Mouse (Mus musculus) right cerebral cortex, postnatal 36 days (tissue): ENCODE measurements around the gene Pabpc6.

ENCODE experiments used
- DNase-seq, 2 experiments: peaks; one replicate each; pipeline ENCODE4 v3.0.0; 2022; ENCODE audit warnings: low spot score in 2 of 2, mixed read lengths in 1 of 2

The Pabpc6 gene

DNA sequence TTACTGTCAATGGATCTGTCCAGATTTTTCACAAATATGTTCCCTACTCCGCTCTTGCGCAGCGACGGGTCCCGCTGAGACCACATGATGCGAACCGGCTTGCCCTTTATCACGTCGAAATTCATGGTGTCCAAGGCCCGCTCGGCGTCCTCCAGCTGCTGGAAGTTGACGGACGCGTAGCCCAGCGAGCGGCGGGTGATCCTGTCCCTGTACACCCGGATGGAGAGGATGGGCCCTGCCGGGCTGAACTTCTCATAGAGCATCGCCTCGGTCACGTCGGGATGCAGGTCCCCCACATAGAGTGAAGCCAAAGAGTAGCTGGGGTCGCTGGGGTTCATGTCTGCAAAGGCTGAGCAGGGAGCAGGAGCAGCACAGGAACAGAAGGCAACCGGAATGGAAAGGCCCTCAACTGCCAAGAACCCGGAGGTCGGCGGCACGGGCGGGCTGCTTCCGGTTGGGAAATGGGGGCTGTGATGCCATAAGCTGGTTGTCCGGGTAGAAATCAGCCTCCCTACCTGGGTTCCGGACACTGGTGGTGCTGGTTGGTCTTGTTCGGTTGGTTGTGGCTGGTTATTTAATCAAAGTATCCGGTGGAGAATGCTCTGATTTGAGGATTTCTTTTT, at the start of gene Pabpc6:
Gene Pabpc6 (minus strand): TSS at position 435 of the 623 bp plus-strand sequence.
- no peak for DNase-seq

DNA sequence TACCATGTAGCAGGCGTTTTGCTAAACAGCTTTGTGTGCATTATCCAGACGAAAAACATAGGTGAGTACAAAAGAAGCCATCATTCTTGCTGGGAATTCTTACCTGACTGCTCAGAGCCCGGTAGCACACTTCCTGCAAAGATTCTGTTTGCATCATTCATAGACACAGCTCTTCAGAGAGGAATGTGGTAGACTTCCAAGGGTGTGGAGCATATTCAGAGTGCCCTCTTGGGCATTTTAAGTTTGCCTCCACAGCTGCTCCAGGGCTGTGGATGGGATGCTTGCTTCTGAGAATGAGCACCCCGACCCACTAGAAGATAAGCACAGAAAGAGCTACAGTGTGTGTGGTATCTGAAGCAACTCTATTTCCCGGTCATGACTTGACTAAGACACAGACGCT, 41.4 kb upstream of the Pabpc6 start:
- DNase-seq, result no peak

DNA sequence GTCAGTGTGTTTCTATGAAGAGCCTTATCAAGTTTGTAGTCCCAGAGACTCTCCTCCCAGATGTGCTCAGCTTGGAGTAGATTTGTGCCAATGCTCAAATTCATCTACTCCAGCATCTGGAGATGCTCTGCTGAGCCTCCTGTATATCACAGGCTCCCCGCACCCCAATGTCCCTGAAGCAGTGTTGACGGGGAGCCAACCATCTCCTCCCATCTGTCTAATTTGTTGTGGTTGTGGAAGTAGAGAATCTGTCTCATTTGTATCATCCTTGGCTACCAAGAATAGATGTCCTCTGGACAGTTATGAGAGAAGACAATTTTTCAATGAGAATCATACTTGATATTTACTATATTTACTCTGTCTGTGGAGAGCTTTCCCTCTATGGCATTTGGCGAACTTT, 39.4 kb upstream of the Pabpc6 start:
- no peak for DNase-seq

DNA sequence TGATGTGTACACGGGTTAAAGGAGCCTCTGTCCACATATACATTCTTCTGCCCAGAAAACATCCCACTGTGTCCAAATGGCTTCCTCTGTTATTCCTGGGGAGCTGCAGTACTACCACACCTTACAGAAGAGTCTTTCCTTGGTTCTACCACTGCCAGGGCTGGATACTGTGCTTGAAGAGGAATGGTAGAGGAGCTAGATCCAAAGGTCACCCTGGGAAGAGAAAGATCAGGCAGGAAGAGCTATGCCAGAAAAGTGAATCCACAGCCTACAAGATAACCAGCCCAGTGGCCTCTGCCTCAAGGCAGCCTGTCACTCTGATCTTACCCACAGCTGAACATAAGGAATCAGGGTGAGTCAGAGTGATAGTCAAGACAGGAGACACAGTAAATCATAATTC, 37.8 kb upstream of the Pabpc6 start:
- DNase-seq, result no peak

DNA sequence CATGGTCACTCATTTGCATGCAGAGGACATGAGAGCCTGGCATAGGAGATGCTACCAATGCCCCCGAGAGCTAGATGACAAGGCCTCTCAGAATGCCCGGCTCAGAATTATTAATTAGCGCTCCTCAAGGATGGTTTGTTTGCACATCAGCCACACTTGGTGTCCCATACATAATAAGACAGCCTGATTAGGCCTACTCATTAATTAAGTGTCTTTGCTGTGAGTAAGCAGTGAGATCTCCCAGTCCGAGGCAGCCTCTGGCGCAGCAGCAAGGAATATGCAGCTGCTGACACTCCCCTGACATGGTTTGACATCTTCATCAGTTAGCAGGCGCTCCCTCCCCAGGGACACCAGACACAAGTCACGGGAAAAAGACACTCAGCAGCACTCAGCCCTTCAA, 28.2 kb upstream of the Pabpc6 start:
- no peak for DNase-seq

DNA sequence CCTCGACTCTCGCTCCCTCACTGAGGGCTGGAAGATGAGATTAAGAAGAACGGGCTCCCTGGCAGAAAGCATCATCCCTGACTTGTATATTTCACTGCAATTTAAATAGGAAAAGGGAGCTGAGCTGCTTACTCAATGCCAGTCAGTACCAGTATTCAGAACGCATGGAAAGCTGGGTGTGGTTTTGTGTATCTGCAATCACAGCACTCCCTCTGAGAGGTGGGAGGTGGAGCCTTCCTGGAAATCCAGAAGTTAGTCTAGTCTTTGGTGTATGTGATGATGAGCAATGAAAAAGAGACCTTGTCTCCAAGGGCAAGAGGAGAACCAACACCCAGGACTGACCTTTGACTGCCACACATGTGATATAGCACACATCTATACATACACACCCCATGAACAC, 21.7 kb upstream of the Pabpc6 start:
- no peak for DNase-seq

DNA sequence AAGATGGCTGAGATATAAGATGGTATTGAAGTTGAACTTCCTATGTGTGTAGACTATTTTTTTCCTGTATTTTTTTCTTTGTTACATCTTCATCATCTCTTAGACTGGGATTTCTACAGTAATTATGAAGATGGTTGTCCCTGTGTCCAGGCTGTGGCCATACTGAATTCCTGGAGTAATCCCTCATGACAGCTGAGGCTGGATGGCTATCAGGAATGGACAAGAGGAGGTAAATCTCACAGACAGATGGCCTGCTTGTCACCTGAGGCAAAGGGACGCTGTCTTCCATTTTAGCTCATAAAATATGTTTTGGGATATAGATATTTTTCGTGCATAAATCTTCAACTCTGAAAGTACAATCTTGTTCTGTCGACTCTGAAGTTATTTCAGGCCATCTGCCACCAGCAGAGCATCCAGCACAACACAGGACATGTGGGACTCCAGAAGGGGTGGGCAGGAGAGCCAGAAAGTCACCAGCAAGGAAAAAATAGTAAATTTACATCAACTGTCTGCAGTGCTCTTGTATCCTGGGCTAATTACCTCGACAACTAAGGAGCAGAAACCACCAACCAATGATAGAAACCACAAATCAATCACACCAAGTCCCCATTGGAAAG, 14.1 kb upstream of the Pabpc6 start:
- no peak for DNase-seq

DNA sequence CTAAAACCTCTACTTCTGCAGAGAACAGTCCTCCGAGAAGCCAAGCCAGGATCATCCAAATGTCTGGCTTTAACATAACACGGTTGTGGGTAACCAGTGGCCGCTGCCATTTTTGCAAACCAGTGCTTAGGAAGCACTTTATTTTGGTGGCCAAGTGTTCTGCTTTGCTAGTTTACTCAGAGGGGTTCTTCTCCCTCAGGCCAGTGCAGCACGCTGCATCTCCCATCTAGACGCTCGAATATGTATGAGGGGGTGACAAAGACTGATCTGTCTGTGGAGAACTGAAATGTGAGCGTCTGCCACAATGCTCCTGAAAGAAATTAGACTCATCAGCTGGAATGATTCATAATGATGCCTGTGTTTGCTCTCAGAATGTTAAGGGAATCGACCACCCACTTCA, 11.2 kb upstream of the Pabpc6 start:
- DNase-seq, result no peak

DNA sequence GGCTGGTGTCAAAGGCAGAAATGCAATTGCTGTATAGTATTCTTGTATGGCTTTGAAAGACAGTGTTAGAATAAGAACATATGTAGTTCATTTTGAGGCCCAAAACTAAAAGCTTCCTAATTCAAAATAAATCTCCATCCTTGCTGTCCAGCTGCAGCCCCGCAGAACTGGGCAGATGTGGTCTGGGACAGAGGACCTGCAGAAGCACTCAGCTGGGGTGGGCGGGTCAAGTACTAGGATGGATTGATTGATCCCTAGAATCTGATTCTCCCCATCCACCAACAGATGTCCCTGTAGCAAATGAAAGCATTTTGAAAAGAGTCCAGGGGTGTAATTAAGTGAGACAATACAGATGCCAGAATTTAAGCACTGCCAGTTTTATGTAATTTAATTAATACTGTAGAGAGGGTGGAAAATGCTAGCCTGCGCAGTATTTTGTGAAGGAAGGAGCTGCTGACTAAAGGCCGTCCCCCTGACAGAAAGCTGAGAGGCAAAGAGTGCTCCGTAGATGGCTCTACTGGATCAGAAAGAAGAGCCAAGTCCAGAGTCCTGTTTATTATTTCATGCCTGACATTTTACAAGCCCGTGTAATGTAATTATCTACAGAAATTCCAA, 5.8 kb upstream of the Pabpc6 start:
- DNase-seq, result no peak

DNA sequence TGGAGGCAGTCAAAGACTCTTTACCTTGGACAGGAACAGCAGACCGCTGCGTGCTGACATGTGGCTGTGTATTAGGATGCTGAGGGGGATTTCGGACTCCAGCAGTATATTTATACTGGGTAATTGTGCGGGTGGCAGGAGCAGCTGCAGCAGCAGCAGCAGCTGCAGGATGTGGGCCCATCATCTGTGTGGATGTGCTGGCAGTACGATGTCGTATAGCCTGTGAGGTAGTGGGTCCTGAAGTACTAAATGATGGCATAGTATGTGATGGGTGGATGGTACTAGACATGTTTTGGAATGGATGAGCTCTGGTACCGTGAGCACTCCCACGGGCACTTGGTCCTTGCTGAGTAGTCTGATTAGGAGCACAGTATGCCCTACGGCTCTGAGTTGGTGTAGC, 1.6 kb downstream of the Pabpc6 start:
- no peak for DNase-seq

DNA sequence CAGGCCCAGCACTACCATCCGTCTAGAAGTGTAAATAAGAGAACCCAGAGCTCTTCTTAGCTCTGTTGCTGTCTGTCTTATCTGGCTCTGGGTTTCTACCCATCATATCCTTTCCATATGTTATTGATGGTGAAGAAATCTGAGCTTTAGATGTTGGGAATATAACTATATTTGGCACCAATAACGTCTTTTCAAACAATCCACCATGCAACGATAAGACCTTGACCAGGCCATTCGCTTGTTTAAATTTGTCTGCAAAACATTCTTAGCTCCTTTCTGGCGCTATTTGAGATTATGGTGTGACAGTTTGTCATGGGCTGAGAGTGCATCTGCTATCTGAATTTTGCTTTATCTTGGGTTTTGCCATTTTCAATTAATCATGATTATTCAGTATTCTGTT, 10.9 kb downstream of the Pabpc6 start:
- no peak for DNase-seq

DNA sequence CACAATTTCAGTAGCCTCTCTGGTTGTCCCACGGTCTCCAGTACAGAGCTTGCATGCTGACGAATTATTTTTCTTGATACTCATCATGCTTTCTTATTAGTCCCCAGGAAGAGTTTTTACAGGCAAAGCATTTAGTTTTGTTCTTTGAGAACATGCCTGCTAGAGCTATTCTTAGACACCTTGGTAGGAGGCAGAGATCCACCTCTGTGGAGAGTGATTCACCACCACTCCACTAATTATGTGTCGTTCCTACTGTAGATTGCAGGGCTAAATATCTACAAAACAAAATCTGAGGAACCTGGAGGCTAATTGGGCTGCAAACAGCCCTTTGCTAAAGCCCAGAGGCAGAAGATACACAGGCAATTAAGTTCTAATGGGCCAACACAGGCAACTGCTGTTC, 15.4 kb downstream of the Pabpc6 start:
- peak in 1 of 2 experiments; percentile 8 for DNase-seq

DNA sequence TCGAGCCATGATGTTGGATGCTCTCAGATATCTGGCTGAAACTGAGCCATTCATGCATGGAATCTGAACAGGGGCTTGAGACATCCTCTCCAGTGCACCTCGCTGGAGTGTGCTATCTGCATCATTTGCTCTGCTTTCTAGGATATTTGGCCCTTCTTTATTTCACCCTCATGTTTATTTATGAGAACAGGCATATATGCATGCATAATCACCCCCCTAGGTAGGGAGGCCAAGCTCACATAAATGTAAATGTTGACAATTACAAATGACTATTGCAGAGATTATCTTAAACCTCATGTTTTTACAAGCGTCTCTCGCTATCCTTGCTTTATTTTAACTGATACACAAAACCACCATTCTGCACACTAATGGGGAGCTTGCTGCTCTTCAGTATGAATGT, 21.9 kb downstream of the Pabpc6 start:
- DNase-seq, result no peak

DNA sequence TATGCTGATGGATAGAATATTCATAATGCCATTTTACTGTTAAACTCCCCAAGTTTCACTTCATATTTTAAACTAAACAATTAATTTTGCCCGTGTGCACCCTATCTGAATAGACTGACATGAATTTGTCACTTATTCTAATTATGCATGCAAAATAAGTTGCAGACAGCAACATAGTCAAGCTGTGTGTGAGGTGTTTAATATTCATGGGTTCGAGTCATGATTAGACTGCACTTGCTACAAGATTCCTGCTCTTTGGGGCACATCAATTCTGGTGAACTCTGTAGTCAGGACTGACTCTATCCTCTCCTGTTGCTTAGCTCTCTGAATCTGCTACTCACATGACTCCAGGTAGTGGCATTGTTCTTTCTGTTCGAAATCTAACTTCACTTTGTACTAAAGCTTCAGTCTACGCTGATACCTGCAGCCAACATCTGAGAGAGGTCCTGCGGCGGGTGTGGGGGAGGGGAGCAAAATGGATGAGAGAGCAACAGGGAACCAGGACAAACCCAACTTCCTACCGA, 25.8 kb downstream of the Pabpc6 start:
- DNase-seq, result no peak

DNA sequence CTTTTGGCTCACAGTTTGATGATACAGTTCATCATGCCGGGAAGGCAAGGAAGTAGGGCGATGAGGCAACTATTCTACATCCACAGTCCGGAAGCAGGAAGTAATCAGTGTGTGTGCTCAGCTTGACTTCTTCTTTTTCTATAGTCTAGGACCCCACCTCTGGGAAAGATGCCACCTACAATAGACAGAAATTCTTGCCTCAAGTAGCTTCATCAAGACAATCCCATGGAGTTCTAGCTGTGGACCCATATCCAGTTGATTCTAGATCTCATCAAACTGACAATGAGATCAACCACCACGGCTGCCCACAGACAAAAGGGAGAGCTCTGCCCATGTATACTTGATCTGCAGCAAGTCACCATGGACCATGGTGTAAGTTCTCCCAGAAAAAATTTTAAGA, 32.5 kb downstream of the Pabpc6 start:
- no peak for DNase-seq

DNA sequence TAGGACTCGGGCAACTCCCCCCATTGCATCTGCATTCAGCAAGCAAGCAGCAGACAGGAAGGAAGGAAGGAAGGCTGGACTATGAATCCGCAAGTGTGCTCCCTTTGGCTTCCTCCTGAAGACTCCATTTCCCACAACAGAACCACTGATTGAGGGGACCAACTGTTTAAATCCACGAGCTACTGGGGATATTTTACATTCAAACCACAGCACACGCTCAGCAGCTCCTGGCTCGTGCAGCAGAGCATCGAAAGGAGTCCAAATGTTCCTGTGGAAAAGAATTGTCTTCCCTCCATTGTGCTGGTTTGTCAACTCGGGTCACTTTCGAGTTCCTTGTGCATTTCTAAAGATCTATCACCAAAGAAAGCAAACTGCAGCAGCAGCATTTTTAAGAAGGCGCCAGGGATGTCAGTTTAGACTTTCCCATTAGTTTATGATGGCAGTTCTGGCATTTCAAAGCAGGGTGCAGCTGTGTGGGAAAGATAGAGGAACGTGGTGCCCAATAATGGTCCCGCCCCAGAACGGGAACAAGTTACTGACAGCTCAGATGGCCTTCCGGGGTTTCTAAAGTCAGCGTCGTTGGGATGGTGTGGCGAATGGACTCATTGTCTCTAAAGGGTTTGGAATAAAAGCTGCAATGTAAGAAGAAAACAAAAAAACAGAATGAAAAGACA, 36.8 kb downstream of the Pabpc6 start:
- no peak for DNase-seq

DNA sequence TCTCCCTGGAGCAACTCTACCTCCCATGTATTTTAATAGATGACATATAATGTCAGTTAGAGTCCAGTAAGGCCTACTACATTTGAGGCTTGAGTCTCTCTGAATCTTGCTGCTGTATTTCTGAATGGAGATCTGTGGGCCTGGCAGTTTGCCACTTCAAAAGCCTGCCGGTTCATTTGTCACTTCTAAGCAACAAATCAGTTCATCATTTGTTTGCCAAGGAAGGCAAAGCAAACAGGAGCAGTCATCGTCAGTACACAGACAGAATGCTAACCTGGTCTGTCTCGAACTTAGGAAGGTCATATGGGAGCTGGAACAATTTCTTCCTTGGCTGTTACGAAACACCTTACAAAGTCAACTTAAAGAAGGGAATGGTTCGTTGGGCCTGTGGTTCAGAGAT, 37.4 kb downstream of the Pabpc6 start:
- no peak for DNase-seq

DNA sequence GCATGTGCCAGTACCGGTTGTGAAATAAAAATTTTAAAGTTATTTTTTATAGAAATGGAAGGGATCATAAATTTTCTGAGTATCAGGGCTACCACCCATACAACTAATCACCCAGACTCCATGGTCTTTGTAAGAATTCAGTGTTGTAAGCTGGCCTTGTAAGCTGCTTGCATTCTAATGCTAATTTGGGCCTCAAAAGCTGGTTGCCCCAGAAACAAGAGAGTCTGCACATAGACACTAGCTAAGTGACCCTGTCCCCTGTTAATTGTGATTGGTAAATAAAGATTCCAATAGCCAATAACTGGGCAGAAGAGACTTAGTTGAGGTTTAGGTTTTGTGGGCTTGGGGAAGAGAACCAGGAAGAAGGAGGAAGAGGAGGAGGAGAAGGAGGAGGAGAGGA, 38.4 kb downstream of the Pabpc6 start:
- DNase-seq, result no peak

DNA sequence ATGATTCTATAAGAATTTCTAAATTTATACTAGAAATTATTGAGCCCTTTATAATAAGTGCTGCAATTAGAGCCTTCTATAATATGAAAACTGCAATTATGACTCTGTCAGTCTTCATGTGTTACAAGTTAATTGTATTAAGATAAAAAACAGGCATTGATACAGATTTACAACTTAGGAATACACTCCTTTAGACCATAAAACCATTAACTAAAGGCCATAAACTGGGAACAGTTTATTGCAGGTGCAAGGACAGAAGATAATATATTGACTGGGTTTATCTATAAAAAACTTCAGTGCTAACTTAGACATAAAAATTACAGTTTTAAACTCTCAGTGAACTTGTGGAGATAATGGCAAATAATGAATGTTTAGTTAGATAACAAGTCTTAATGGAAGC, 42.5 kb downstream of the Pabpc6 start:
- no peak for DNase-seq
